Mouse (Mus musculus) CD8-positive naive resting alpha-beta T cell, adult 2 months (primary cell): ENCODE results near the gene Kcng1.

Experiments
- DNase-seq, 2 experiments: peaks; one replicate each; pipeline ENCODE4 v3.0.0; 2022; ENCODE audit warnings: low read depth in 2 of 2, low spot score in 2 of 2

The Kcng1 gene

DNA sequence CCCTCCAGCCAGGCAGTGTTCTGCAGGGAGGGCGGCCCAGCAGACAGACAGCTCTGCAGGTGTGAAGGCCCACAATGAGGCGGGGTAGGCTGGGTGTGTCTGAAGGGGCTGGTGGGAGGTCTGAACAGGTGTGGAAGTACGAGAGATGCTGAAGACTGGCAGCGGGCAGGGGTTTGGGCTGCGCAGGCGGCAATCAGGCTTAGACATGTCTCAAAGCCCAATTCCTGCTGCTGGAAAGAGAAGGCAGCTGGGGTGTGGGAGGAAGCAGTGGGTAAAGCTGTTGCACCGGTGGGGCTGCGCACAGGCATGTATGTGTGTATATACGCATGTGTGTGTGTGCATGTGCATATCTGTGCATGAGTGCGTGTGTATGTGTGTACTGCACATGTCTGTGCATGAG, 20.6 kb downstream of the Kcng1 start:
- no peak for DNase-seq

GRCm38 (mm10) chr2:168260124-168260523, 21.4 kb downstream of the Kcng1 start:
- DNase-seq, result no peak

GRCm38 (mm10) chr2:168259046-168259445, 22.5 kb downstream of the Kcng1 start:
- DNase-seq, result no peak

- no peak for DNase-seq
Observed at GRCm38 (mm10) chr2:168257188-168257587, 24.3 kb downstream of the Kcng1 start.

DNA sequence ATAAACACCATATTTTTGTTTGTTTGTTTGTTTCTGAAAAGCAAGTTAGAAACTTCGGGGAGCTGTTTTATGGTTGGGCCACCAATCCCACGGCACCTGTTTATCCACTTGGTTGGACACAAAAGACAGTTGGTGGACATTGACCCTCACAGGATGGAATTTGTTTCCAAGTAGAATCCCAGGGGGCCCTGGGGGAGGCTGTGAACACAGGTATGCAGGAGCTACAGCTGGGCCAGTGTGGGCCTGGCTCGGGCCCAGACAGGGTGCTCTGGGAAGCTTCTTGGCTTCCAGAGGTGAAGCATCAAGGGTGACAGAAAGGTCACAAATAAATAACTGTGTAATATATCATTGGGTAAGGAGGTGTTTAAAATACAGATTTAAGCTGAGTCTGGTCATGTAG, 25.0 kb downstream of the Kcng1 start:
- no peak for DNase-seq

DNA sequence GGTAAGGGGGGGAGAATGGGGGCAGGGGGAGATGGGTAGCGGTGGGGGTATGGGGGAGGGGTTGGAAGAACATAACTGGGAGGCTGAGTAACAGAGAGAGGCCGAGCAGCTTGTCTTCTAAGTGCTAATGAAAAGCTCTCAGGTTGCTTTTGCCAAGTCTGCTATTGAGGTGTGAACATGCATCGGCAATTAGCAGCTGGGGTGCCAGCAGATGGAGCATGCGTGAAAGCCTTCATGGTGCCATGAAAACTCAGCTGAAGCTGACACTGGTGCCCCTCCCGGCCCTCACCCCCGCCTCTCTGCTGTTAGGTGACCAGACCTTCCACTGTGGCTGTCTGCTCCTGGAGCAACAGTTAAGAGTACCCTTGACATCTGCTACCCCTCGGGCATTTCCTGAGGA, 27.7 kb downstream of the Kcng1 start:
- no peak for DNase-seq

- peak in 1 of 2 experiments; percentile 46 for DNase-seq
Observed at GRCm38 (mm10) chr2:168252639-168253292, 28.8 kb downstream of the Kcng1 start.

DNA sequence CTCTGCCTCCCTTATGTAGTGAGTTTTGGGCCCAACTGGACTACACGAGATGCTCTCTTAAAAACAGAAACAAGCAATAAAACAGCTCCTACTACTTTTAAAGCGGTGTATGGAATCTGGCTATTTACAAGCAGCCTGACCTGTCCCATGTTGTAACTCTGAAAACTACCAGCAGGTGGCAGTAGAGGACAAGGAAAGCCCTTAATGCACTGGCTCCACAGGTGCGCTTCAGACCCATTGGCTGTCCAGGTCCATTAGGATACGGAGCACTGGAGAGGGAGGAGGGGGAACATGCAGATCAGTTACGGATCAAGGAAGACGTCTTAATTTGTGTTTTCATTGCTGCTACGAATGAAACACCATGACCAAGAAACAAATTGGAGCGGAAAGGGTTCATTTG, 31.3 kb downstream of the Kcng1 start:
- DNase-seq, result peak; percentile 80 to 87

- DNase-seq, result peak in 1 of 2 experiments; percentile 21
Observed at GRCm38 (mm10) chr2:168248856-168249245, 32.7 kb downstream of the Kcng1 start.

DNA sequence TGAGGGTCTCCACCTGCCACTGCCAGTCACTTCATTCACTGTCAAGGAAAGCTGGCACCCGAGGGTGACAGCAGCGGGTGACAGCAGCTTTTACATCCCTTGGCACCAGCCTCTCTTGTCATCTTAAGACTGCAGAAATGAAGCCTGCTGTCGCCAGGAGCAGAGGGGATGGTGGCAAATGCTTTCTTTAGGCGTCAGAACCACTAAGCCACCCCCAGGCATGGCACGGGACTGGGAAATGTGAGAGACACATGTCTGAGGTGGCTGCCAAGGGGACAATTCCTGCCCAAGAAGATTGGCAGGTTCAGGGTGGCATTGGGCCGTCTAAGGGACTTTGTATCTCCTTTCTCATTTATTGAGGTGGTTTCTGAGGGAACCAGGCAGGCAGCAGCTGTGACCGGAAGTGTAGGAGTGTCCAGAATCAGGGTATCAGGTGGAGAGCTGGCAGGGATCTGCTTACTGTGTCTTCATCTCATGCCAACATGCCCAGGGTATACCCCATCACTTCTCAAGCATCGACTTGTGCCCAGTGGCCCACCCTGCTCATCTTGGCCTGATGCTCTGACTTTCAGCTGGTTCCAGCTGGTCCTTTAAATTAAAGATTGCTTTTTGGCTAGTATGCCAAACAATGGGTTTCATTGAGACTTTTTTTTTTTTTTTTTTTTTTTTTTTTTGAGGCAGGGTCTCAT, 33.2 kb downstream of the Kcng1 start:
- DNase-seq, result no peak

GRCm38 (mm10) chr2:168245571-168245970, 36.0 kb downstream of the Kcng1 start:
- no peak for DNase-seq

- no peak for DNase-seq
Observed at GRCm38 (mm10) chr2:168243278-168243677, 38.3 kb downstream of the Kcng1 start.

DNA sequence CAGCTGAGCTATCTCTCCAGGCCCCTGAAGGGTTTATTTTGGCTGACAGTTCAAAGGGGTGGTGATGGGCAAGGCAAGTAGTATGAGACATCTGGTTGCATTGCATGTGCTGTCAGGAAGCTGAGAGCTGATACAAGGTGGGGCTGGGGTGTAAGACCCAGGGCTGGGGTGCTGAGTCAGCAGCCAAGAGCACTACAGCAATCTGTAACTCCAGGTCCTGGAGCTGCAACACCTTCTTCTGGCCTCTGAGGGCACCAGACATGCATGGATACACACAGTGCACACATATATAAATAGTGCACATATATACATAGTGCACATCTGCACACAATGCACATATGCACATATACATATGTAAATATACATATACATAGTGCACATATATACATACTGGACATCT, 38.7 kb downstream of the Kcng1 start:
- no peak for DNase-seq

GRCm38 (mm10) chr2:168238335-168238734, 43.2 kb downstream of the Kcng1 start:
- no peak for DNase-seq

GRCm38 (mm10) chr2:168233286-168233685, 48.2 kb downstream of the Kcng1 start:
- DNase-seq, result no peak

GRCm38 (mm10) chr2:168231471-168231829, 50.1 kb downstream of the Kcng1 start:
- peak in 1 of 2 experiments; percentile 10 for DNase-seq

GRCm38 (mm10) chr2:168230773-168231470, 50.6 kb downstream of the Kcng1 start:
- DNase-seq, result peak in 1 of 2 experiments; percentile 8

GRCm38 (mm10) chr2:168230026-168230728, 51.4 kb downstream of the Kcng1 start, which contains the start of the genes Gm20716, Dpm1 and Mocs3:
Gene Gm20716 (minus strand): TSS chr2:168230364.
Gene Dpm1 (minus strand): TSS chr2:168230591.
Gene Mocs3 (plus strand): TSS chr2:168230622.
- DNase-seq, result peak; percentile 82 to 85

- DNase-seq, result peak in 1 of 2 experiments; percentile 44
Observed at GRCm38 (mm10) chr2:168229116-168230025, 52.2 kb downstream of the Kcng1 start.

GRCm38 (mm10) chr2:168223326-168223725, 58.2 kb downstream of the Kcng1 start:
- DNase-seq, result no peak
